Mouse (Mus musculus) layer of hippocampus, adult 9-10 months (tissue): ENCODE measurements around the gene Zfp809.
A peak's percentile ranks its signal among the peaks of the same experiment; 100 is the strongest.
"Not testable (repeated sequence)": the region's sequence is repeated elsewhere in the genome, so short reads cannot be mapped to it uniquely, and the experiment has no call there.

Experiments used
- DNase-seq: peaks from one replicate; pipeline ENCODE4 v3.0.0; 2022; ENCODE audit warnings: low spot score

Gene Zfp809

GRCm38 (mm10) chr9:22225581-22226388 lies at the start of gene Zfp809:
Gene Zfp809, plus strand, starts transcription at chr9:22225714.
- DNase-seq = peak; percentile 100

DNA sequence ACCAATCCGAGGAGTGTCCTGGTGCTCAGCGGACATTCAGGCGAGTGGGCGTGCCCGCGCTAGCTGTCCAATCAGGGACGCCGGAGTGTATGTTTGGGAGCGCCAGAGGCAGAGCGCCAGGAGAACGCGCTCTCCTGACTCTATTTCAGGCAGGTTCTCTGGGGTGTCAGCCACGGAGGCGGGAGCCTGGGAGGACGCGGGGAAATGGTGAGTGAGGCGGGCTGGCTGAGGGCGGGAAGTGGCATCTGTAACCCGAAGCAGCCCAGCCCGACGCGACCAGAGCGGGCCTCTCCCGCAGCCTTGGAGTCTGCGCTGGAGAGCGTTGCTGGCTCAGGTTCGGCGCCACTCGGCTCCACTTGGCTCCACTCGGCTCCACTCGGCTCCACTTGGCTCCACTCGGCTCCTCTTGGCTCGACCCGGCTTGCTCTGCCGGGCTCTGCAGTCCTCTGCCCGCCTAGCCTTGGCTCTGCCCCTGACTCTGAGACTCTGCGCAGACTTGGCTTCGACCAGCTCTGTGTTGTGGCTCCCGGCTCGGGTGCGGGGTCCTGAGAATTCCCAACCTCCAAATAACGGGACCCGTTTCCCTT lies 37.4 kb upstream of the Zfp809 start, which contains the start of gene Zfp872:
Gene Zfp872, plus strand, starts transcription at position 66 of the 587 bp plus-strand sequence.
- no peak for DNase-seq

DNA sequence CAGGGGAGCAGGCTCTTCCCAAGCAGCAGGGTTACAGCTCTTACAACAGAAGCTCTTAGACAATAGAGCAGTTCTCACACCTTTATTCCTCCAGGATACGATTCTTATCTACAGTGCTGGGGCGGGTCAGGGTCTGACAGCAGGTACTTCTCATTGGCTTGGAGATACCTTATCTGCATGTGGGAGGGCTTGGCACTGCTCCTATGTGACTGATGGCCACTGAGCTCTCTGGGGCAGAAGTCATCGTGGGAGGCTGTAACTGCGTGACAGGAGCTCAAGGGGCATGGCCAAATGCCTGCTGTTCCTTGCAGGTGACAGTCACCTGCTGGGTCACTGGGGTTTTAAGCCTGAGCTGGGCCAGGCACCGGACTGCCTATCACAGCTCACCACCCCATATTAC lies 29.1 kb upstream of the Zfp809 start:
- no peak for DNase-seq

- no peak for DNase-seq
Observed at GRCm38 (mm10) chr9:22213785-22214194, 11.7 kb upstream of the Zfp809 start.

DNA sequence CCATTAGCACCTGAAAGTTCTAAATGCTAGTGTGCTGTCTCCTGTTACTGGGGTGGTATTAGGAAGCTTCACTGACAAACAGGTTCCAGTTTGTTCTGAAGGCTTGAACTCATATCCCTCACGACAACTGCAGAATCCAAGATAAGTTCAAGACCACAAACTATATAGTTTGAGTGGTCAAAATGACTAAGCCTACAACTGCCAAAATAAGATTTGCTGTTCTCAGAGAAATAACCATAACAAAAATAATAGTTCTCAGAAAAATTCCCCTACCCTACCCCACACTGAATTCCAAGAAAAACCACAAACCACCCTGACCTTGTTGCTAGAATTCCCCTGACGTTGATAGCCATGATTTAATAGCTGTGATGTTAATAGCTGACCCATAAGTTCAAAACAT lies 11.0 kb upstream of the Zfp809 start:
- no peak for DNase-seq

DNA sequence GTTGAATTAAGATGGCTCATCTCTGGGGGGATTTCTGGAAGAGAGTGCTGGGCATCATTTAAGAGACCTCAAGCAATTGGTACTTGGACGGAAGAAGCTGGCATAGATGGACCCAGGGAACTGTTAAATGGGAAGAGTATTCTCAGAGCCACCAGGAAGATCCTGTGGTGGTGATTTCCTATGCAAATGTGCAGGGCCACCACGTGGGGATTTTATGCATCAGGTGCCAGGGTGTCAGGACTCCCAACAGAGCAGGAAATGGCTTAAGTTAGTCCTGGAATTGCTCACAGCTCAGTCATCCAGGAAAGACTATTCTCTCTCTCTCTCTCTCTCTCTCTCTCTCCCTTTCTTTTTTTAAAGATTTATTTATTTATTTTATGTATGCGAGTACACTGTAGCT lies 8.8 kb upstream of the Zfp809 start:
- DNase-seq = no peak

- no peak for DNase-seq
Observed at GRCm38 (mm10) chr9:22217858-22218493, 7.5 kb upstream of the Zfp809 start.

GRCm38 (mm10) chr9:22224066-22224465 lies 1.4 kb upstream of the Zfp809 start:
- DNase-seq = no peak

- no peak for DNase-seq
Observed at GRCm38 (mm10) chr9:22224536-22225503, 694 bp upstream of the Zfp809 start.

- DNase-seq = not testable (repeated sequence)
Observed at GRCm38 (mm10) chr9:22226389-22226673, 817 bp downstream of the Zfp809 start.

DNA sequence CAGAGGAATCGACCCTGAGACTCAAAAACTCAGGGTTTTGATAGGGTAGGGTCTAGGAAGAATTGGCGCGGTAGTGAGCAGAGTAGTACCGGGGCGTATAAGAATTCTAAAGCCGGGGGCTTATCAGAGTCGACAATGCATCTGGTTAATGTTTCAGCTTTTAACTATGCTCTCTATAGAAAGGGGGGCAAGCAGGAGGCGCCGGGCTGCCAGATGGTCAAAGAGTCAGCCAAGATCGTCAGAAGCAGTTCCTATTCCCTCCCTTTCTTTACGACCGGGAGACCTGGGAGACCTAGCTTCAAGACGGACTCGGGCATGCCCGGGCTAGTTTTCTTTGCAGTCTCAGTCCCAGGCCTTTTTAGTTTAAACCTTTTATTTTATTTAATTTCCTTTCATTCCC lies 1.3 kb downstream of the Zfp809 start:
- no peak for DNase-seq

DNA sequence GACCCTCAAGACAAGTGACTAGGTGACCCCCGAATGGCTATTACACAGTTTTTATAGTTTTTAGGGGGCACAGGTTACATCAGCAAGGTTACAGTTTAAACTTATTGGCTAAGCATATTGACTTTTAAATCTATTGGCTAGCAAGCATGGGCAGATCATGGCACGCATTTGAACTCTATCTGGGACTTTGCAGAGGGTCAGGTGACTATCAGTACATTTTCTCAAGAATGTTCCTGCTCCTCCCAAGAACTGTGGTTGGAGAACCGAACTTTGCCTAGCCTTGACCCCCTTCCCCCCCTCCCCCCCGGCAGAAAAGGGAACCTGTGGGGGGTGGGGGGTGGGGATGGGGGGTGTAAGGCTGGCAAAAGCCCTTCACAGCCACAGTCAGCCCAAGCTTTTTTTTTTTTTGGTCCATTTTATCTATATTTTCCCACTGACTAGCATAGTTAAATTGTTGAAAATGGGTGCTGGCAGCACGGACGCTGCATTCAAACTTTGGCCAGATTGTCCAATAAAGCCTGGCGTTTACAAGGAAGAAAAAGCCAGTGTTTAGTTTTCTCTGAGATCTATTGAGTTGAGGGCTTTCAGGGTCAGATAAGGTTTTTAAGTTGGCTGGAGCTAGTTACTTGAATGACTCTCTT lies 4.0 kb downstream of the Zfp809 start:
- no peak for DNase-seq

DNA sequence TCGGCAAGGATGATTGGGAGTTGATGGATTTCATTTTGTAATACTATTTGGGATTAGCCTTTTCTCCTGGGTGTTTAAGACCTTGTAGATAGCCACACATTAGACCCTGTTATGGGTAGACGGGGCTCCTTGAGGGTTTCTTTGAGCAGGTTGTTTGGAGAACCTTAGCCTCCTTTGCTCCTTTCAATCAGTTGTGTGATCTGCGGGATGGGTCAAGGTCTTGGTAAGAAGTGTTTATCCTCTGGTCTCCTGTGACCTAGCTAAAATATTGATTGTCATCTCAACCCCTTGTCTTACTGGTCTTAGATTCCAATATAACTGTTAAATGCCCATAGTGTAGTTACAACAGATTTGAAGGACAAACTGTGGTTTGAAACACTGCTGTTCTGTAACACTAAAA lies 4.5 kb downstream of the Zfp809 start:
- DNase-seq = no peak

DNA sequence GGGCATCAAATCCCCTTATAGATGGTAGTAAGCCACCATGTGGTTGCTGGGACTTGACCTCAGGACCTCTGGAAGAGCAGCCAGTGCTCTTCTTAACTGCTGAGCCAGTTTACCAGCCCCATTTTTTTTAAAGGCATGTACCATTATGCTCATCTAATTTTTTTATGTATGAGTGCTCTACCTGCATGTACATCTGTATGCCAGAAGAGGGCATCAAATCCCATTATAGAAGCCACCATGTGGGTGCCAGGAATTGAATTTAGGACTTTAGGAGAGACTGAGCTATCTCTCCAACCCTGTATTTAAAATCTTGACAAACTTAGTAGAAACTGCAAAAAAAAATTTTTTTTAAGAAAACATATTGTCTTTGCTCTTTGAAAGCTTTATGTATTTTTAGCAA lies 5.0 kb downstream of the Zfp809 start:
- DNase-seq = no peak

DNA sequence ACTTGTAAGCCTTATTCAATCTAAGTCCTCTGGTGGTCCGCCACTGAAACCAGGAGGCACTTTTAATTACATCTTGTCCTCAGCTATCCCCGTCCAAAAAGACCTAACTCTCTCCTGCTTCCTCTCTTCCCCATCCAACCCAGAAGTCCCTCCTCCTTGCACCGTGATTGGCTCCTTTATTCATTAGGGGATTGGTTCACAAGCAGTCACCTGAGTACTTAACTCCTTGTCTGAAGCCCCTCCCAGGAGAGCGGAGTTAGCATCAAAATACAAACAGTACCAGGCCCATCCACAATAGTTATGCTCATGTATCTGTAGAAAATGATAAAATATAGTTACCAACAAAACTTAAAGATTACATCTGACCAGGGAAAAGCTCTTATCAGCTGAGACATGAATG lies 14.5 kb downstream of the Zfp809 start:
- no peak for DNase-seq

DNA sequence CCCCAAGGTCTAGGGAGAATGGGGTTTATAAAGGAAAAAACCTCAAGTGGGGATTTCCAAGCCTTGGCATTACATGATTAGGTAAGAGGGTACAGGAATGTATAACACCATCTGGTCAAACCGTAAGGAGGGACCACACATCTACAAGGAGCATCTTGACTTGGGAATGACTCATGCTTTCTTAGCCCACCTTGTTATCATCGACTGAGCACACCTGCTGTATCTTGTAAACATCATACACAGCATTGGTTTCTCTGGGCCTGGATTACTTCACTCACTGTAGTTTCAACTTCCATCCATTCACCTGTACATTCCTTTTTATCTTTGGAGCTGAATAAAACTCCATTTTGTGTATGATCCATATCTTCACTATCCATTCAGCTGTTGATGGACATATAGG lies 18.7 kb downstream of the Zfp809 start:
- DNase-seq = no peak

- DNase-seq = no peak
Observed at GRCm38 (mm10) chr9:22256579-22256978, 31.1 kb downstream of the Zfp809 start.

GRCm38 (mm10) chr9:22258784-22259183 lies 33.3 kb downstream of the Zfp809 start:
- DNase-seq = no peak

- peak; percentile 24 for DNase-seq
Observed at GRCm38 (mm10) chr9:22259184-22260091, 33.9 kb downstream of the Zfp809 start, which contains the start of gene Zfp599. Gene Zfp599, minus strand, starts transcription at chr9:22259895.

- DNase-seq = no peak
Observed at GRCm38 (mm10) chr9:22260092-22260422, 34.5 kb downstream of the Zfp809 start.

- no peak for DNase-seq
Observed at GRCm38 (mm10) chr9:22261594-22261993, 36.1 kb downstream of the Zfp809 start.
